Mouse (Mus musculus): ENCODE results near the gene Tmsb4x.

Tmsb4x gene

DNA sequence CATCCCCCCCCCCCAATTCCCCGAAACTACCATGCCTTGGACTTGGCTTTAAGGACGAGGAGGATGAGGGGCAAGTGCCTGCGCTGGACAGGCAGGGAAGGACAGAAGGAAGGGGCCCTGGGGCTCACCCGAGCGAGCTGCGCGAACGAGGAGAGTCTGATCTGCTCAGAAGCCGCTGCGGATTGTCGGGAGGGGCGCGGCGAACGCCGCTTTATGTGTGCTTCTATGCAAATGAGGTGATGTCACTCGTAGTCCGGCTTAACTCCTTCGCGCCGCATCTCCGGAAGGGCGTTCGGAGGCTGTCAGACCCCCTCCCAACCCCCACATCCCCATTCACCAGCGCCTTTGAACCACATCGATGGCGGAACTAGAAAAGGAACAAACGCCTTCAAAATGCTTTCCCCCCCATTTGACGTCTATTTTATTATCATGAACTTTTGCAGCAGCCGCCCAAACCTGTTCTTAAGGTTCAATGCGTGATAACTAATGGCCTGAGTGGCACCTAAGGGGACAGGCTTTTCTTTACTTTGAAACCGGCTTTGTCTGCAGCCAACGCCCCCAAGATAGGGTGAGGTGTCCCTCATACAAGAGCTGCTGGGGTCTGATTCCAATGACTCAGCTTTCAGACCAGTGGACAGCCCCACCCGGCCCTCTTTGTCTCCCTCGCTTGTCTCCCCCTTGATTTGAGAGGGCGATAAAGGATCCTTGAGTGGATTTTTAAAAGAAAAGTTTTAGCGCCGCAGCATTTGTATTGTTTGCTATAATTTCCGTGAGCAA is at the start of gene Tmsb4x:
TSS of gene Tmsb4x (minus strand) at position 338 of the 777 bp plus-strand sequence.
- peak; percentile 89 for DNase-seq

DNA sequence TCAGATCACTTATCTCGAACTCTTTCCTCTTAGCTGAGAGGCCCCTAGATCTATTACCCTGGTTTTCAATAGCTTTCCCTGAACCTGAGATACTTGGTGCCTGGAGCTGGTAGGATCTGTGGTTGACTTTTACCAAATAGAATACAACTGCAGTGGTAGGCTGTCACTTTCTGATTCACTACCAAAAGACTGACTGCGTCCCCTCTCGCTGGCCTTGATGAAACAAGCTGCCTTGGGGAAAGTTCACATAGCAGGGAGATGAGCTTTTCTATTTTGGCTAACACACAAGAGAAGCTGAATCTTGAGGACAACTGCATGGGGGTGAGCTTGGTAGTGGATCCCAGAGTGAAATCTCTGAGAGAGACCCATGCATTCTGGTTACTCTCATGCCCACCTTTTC is 32.6 kb upstream of the Tmsb4x start:
- DNase-seq, result no peak

GRCm38 (mm10) chrX:167239293-167239921 is 30.3 kb upstream of the Tmsb4x start:
- no peak for DNase-seq

DNA sequence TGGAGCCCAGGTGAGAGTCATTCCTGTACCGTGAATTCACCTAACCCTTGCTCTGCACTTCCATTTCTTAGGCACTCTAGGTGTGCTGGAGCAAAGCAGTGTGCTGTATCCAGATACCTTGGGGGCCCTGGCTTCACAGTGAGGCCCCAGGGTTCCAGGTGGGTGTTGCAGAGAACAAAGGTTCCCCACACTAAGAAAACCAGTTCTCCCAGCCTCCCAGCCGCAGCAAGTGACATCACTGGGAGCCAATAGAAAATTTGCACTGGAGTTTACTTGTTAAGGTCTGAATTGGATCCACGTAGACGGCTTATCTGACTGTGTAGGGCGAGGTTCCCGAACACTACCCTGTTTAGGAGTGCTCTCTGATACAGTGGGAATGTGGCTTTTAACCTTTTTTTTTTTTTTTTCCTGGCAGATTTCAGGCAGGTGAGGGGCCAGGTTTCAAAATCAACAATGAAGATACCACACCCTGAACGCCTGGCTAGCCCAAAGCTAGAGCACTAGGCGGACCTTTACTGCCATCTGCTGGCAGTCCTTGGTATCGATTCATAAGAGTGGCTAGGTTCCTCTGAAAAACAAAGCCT is 24.1 kb upstream of the Tmsb4x start:
- peak; percentile 80 to 84 for DNase-seq

DNA sequence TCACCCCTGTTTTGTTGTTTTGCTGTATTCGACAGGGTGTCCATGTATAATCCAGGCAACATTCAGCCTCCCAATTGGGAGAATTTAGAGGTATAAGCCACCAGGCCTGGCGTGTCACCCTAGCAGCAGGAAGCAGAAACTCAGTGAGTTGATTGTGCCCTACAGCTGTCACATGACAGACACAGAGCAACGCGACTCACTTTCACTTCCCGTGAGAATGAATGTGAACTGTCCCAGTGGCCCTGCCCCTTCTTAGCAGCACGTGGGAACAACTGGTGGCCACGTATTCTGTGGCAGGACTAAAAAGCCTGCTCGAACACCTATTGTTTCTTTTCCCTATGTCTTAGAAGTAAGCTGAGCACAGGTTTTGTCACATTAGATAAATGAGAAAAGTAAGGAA is 22.0 kb upstream of the Tmsb4x start:
- DNase-seq, result peak; percentile 67 to 71

DNA sequence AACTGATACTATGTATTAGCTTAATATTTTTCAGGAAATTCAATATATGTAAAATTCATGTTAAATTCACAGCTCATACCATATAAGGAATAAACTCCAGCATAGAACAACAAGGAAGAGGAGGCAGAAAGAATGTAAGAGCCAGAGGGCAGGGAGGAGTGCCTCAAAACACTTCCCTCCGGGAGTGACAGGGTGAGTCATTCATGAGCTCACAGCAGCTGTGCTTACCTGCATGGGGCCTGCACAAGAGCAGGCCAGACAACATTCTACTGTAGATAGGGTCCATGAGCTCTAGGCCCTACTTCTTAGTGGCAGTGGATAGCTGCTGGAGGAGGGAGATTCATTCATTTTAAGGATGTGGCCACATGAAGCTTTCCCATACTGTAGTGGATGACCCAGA is 20.7 kb upstream of the Tmsb4x start:
- DNase-seq, result no peak

- peak; percentile 84 to 88 for DNase-seq
These were observed 20.1 kb upstream of the Tmsb4x start for GRCm38 (mm10) chrX:167229206-167229605.

- DNase-seq, result no peak
These were observed 18.6 kb upstream of the Tmsb4x start for GRCm38 (mm10) chrX:167227756-167228155.

DNA sequence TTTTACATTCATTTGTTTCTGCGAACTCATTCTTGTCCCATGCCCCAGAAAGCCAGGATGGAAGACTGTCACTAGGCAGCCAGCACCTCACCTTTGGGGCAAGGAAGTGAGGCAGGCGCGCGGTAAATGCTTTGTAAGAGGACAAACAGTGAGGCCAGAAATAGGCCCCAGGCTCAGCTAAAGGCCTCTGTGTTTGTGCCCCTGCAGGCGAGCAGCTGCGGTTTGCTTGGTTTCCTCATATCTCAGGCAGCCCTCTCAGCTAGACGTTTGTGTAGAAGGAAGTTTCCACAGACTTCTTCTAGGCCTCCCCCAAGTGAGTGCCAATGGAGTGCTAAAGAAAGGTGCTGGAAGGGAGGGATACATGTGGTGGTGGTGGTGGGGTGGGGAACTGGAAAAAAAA is 18.0 kb upstream of the Tmsb4x start:
- peak; percentile 59 to 63 for DNase-seq

- DNase-seq, result peak; percentile 51 to 62
These were observed 17.5 kb upstream of the Tmsb4x start for GRCm38 (mm10) chrX:167226570-167226969.

DNA sequence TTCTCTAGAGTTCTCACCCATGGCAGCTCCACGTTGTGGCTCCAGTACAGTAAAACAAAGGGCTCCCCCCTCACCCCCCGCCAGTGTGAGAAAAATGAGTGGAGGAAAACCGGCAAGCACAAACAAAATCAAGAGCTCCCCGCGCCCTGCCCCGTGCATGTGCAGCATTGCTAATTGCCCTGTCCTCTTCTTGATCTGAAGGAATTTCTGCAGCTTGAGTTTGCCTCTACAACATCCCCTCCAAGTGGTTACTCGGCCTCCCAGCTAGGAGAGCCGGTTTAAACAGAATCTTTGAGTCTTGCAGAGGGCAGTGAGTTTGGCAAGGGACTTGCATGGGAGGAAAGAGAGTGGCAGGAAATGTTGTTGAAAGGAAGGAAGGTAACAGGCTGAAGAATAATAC is 3.6 kb upstream of the Tmsb4x start:
- DNase-seq, result peak in 1 of 2 experiments; percentile 31

DNA sequence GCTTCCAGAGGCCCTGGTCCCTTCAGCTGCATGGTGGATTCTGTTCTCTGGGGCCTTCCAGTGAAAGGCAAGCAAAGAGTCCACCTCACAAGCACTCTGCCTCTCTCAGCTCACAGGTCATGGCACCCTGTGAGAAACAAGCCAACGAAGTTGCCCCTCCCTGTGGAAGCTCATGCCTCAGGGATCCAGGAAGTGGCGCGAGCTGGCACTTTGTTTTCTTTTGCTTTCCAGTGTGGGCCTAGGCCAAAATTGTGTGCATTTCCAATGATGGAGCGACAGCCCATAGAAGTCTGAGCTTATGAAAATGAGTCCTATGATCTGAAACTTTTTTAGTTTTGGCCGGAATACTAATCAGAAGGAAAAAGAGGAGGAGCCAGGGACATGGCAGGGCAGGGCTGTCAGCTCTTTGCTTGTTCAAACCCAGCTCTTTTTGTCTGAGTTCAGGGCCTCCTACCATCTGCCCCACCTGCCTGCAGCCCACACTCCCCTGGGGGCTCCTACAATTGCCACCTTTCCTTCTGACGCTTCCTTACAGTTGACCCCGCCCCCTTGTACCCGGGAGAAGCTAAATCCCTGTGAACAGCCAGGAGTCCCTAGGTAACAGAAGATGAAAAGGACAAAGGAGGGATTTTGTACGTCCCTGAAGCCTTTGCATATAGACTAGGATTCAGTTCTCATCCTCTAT is 2.9 kb upstream of the Tmsb4x start:
- no peak for DNase-seq

GRCm38 (mm10) chrX:167210319-167210728 is 1.2 kb upstream of the Tmsb4x start:
- DNase-seq, result peak; percentile 52

DNA sequence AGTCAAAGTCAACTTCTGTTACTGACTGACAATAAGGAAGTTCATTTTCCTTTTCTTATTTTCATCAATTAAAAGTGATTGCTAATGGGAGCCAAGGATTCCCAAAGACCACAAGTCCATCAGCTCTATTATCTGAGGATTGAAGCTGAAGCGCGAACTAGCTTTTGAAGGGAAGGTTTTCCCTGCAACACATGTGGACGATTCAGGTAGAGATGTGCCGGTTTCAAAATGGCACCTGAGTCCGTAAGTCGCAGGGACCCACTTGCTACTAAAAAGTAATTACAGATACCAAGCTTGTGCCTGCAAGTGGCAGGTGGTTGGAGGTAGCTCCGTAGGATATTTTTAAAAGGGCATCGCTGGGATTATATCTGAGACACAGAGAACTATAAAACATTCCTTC is 713 bp upstream of the Tmsb4x start:
- DNase-seq, result peak in 1 of 2 experiments; percentile 43

DNA sequence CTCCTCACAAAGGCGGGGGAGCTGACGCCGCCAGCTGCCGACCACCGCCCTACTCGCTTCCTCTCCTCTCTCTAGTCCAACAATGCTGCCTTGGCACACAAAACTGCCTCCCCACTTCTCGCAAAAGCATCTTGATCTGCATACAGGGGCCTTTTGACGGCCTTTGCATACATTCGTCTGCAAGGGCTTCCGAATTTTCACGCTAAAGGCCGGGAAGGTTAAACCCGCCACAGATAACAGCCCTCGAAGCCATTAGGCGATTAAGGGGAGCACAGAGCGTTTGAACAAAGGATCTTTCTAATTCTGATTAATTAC is 652 bp downstream of the Tmsb4x start:
- DNase-seq, result peak; percentile 52

- peak; percentile 39 to 48 for DNase-seq
These were observed 1.2 kb downstream of the Tmsb4x start for GRCm38 (mm10) chrX:167207741-167208505.

- DNase-seq, result no peak
These were observed 3.1 kb downstream of the Tmsb4x start for GRCm38 (mm10) chrX:167205813-167206520.

DNA sequence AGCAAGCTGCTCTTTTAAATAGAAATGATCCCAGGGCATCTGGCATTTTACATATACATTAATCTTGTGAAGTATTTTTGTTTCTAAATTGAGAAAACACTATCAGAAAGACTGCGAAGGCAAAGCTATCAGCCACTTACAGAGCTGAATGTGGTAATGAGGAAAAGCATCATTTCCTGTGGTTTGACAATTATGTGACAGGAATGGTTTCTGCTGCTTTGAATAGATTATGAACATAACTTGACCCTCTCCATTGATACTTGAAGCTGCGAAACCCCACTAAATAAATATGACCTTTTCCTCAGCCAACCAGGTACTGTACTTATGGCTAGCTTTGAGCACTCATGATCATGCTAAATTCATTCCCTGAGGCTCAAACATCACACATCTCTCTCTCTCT is 7.8 kb downstream of the Tmsb4x start:
- DNase-seq, result no peak

GRCm38 (mm10) chrX:167195228-167195649 is 13.9 kb downstream of the Tmsb4x start:
- DNase-seq, result no peak

- DNase-seq, result no peak
These were observed 22.8 kb downstream of the Tmsb4x start for GRCm38 (mm10) chrX:167186306-167186705.

- no peak for DNase-seq
These were observed 25.6 kb downstream of the Tmsb4x start for GRCm38 (mm10) chrX:167183535-167183934.

GRCm38 (mm10) chrX:167182411-167182810 is 26.7 kb downstream of the Tmsb4x start:
- DNase-seq, result peak; percentile 41 to 42
